Mouse (Mus musculus) cerebellum, adult 2 months (tissue): ENCODE measurements around the gene Cldn7. TPM values are rescaled to one million over a fixed set of nuclear protein-coding genes. Genes with fewer than 3 reads are reported as not detected.
A peak's percentile ranks its signal among the peaks of the same experiment; 100 is the strongest.

ENCODE experiments used
- DNase-seq, 2 experiments: peaks; one replicate each; pipeline ENCODE4 v3.0.0; 2021
- H3K27ac ChIP-seq: fragments of 200-500 bp; 2 replicates; pipeline ENCODE4 v1.5.1; 2012; ENCODE audit warnings: low read length, control low read depth, inconsistent platforms; ENCODE audit not compliant: insufficient read depth
- H3K27me3 ChIP-seq: fragments of 200-500 bp; 2 replicates; pipeline ENCODE4 v1.6.1; 2012; ENCODE audit warnings: inconsistent platforms, mild to moderate bottlenecking, low read length, moderate library complexity; ENCODE audit not compliant: control insufficient read depth, insufficient read depth
- H3K4me1 ChIP-seq: fragments of 200-500 bp; 2 replicates; pipeline ENCODE4 v1.6.1; 2011; ENCODE audit warnings: low read length; ENCODE audit not compliant: control insufficient read depth, insufficient read depth
- H3K4me3 ChIP-seq: fragments of 200-500 bp; replicated peaks from 2 replicates; pipeline ENCODE3; 2011; ENCODE audit warnings: mild to moderate bottlenecking, low read depth, low read length, control low read depth; ENCODE audit not compliant: insufficient read depth
- CTCF ChIP-seq: fragments of 200-500 bp; IDR thresholded peaks from 2 replicates; pipeline ENCODE4 v1.5.1; 2011; ENCODE audit warnings: low read depth, mild to moderate bottlenecking, control low read depth, low read length, moderate library complexity, borderline replicate concordance; ENCODE audit not compliant: insufficient read depth
- POLR2A ChIP-seq: fragments of 200-500 bp; IDR thresholded peaks from 2 replicates; pipeline ENCODE4 v1.6.1; 2011; ENCODE audit warnings: low read length, control low read depth, borderline replicate concordance; ENCODE audit not compliant: insufficient read depth
- WGBS: fragments of 180-500 bp; shearing (Covaris S2); methylation state at CpG from one replicate; pipeline ENCODE4 v1.1.7; 2018; 5-methylcytosine and 5-hydroxymethylcytosine counted together
- polyA plus RNA-seq: library from polyadenylated mRNA; depleted of rRNA; stranded (reverse); fragments of >200 nt; gene quantifications from 2 replicates; pipeline ENCODE4 v1.2.3, GENCODE M21; 2012

Cldn7 gene
- polyA plus RNA-seq, 1 experiment = 0.33 TPM

DNA sequence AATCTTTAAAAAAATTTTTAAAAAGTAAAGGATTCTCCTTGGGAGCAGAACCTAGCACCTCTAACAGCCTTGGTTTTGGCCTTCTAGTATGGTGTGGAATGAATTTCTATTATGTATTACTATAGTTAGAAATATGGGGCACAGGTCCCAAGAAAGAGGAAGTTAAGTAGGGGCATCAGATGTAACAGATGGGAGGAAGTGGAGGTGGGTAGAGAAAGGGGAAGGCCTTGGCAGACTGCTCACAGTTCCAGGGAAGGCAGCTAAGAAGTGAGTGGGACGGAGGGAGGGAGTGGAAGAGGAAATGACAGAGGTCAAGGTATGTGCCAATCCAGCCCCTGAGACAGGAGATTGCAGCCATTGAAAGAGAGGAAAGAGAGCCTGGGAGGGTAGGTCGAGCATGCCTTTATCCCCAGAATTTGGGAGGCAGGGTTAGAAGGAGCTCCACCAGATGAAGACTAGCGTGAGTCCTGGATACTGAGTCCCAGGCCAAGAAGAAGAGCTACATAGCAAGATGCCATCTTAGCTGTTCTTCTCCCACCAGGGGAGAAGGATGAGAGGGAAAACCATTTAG lies 33.5 kb upstream of the Cldn7 start:
- no peak overlapping the region for H3K27ac ChIP-seq
- no peak for DNase-seq
- no peaks in the 10 kb centered on the region for H3K27me3 ChIP-seq
- WGBS = 68% methylated on average over 3 of the region's 3 CpGs
- TF ChIP-seq POLR2A (no peak), CTCF (no peak)
- H3K4me3 ChIP-seq = no peak overlapping the region
- no peaks in the 10 kb centered on the region for H3K4me1 ChIP-seq

DNA sequence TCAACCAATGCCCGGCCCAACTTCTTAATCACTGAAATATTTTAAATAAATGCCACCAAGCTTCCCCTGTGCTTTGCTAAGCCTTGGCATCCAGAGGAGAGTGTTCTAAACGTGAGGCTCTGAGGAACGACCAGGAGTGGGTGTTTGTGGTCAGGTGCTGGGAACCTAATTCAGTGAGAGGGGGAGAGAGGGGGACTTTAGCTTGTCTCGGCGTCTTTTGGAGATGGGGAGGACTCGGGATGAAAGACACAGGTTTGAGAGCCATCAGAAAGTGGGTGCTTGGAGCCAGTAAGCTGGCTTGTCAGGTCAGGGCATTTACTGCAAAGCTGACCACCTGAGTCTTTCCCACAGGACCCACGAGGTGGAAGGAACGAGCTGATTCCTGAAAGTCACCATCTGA lies 32.8 kb upstream of the Cldn7 start:
- 65% methylated on average over 8 of the region's 8 CpGs for WGBS
- Histone ChIP-seq H3K4me1 (no peaks in the 10 kb centered on the region), H3K27ac (no peak overlapping the region), H3K4me3 (no peak overlapping the region), H3K27me3 (no peaks in the 10 kb centered on the region)
- DNase-seq = no peak
- TF ChIP-seq CTCF = no peak
- TF ChIP-seq POLR2A = no peak

DNA sequence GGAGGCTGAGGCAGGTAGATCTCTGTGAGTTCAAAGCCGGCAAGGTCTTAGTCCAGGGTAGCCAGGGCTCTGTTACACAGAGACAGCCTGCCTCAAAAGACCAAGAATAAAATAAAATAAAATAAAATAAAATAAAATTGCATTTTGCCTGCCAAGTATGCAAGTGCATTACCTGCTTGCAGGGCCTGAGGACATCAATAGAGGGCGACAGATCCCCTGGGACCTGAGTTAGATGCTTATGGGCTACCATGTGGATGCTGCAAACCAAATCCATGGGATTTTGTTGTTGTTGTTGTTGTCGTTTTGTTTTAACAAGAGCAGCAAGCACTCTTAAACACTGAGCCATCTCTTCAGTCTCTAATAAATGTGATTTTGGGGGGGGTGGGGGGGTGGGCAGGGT lies 32.3 kb upstream of the Cldn7 start:
- WGBS = 46% methylated on average over 3 of the region's 3 CpGs
- H3K27ac ChIP-seq = no peak overlapping the region
- TF ChIP-seq CTCF = peak; percentile 31; the same call in 1 of the 2 replicates
- no peak for TF ChIP-seq POLR2A
- DNase-seq = no peak
- H3K4me1 ChIP-seq = no peaks in the 10 kb centered on the region
- H3K27me3 ChIP-seq = no peaks in the 10 kb centered on the region
- no peak overlapping the region for H3K4me3 ChIP-seq

DNA sequence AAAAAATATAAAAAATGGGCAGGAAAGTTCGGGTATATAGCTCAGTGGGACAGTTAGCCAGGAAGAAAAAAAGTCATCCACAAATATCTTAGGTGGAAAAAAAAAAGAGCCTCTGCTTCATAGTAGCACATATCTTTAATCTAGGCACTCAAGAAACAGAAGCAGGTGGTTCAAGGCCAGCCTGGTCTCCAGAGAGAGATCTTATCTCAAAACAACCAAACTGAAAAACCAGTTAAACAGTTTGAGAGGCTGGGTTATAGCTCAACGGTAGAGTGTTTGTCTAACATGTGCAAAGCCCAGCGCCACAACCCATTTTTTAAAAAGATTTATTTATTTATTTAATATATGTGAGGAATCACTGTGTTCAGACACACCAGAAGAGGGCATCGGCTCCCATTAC lies 31.5 kb upstream of the Cldn7 start:
- DNase-seq = no peak
- no peak overlapping the region for H3K27ac ChIP-seq
- TF ChIP-seq CTCF (no peak), POLR2A (no peak)
- H3K27me3 ChIP-seq = no peaks in the 10 kb centered on the region
- WGBS = 72% methylated on average over 4 of the region's 4 CpGs
- no peaks in the 10 kb centered on the region for H3K4me1 ChIP-seq
- H3K4me3 ChIP-seq = no peak overlapping the region

DNA sequence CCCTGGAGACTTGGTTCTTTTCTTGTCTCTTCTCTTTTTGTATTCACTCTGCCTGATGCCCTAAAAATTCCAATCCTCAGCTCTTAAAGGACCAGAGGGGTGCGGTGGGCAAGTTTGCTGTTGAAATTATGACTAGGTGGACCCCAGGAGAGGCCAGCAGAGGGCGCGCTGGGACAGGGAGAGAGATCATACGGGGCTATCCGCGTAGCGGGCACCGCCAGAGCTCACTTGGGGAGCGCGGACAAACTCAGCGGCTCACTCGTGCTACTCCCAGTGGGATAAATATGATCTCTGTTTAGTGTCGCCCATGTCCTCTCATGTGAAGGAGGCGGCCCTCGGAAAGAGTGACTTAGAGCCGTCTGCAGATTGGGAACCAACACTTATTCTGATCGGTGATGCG lies 30.4 kb upstream of the Cldn7 start:
- WGBS = under 1% methylated on average over 18 of the region's 18 CpGs
- no peak overlapping the region for H3K4me3 ChIP-seq

DNA sequence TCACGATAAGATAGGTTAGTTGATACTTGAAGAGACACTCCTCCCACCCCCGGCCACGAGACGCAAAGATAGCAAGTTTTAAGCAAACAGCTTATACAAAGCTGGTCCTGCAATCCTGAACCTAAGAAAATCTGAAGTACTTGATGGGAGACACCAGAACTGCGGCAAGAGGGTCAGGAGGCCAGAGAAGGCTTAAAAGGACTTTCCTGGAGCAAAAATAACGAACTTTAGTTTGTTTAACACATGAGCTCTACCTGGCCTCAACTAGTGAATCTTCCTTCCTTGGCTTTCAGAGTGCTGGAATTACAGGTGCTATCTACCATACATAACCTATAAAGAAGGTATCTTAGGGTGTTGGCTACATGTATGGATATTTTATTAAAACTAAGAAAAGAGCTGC lies 29.9 kb upstream of the Cldn7 start:
- no peak for DNase-seq
- H3K4me3 ChIP-seq = no peak overlapping the region
- no peak overlapping the region for H3K27ac ChIP-seq
- 22% methylated on average over 6 of the region's 6 CpGs for WGBS
- H3K27me3 ChIP-seq = no peaks in the 10 kb centered on the region
- H3K4me1 ChIP-seq = no peaks in the 10 kb centered on the region
- no peak for TF ChIP-seq CTCF
- TF ChIP-seq POLR2A = no peak

More for the DNA sequence above, 30.4 kb upstream of the Cldn7 start:
- Histone ChIP-seq H3K27ac (no peak overlapping the region), H3K4me1 (no peaks in the 10 kb centered on the region), H3K27me3 (no peaks in the 10 kb centered on the region)
- TF ChIP-seq CTCF (peak; percentile 81), POLR2A (no peak)
- peak; percentile 81 to 91 for DNase-seq

DNA sequence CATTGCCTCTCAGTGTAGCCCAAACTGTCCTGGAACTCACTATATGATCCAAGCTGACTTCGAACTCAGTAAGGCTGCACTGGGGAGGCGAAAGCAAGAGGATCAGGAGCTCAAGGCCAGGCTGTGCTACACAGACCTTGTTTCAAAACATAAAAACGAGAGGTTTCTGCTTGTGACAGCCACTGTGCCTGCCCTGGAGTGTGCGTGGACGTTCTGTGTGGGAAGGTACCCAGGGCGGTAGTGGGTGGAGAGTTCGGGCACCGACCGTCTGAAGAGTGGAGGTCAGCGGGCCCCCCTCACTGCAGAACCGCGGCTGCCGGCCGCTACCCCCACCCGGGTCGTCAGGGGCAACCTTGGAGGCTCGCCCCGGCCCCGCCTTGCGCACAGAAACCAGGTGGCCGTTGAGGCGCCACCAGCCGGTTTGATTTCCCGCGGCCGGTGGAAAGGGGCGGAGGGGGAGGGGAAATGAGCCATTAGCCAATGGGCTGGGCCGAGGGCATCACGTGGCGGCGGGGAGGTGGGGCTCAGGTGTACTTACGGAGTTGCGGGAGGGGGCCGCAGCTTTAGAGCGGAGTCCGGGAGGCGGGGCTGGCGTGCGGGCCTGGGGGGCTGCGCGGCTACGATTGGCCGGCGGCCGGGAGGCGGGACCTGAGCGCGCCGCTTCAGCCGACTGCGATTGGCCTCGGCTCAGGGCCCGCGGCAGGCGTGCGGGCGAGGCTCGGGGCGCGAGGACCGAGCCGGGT lies 29.3 kb upstream of the Cldn7 start, which contains the start of gene Ybx2:
TSS of gene Ybx2 (plus strand) at position 660 of the 743 bp plus-strand sequence.
- H3K4me1 ChIP-seq = no peaks in the 10 kb centered on the region
- H3K27me3 ChIP-seq = no peaks in the 10 kb centered on the region
- DNase-seq = peak; percentile 91 to 94
- TF ChIP-seq CTCF (no peak), POLR2A (no peak)
- WGBS = 2% methylated on average over 62 of the region's 62 CpGs
- H3K27ac ChIP-seq = no peak within 1 kb of the TSS
- H3K4me3 ChIP-seq = peak within 1 kb of the TSS; percentile 36

DNA sequence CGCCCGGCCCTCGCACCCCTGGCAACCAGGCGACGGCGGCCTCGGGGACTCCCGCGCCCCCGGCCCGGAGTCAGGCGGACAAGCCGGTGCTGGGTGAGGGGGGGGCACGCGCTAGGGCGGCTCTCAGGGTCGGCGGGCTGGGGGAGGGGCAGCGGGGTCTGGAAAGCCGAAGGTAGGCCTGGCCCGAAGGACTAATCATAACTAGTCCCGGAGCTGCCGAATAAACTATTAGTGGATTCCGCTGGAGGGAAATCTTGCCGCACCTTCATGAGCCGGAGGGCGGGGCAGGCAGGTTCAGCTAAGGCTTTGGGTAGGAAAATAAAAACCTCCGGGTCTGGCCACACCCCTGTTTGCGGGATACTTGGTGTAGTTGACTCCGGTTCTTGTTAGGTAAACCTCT lies 28.4 kb upstream of the Cldn7 start:
- 1% methylated on average over 30 of the region's 30 CpGs for WGBS
- peak overlapping the region; percentile 36 for H3K4me3 ChIP-seq
- no peak overlapping the region for H3K27ac ChIP-seq
- DNase-seq = no peak
- peaks cover 4% of the 10 kb centered on the region; the same call in 1 of the 2 replicates for H3K4me1 ChIP-seq
- TF ChIP-seq CTCF = no peak
- TF ChIP-seq POLR2A = no peak
- H3K27me3 ChIP-seq = no peaks in the 10 kb centered on the region
